Mouse (Mus musculus) lung, postnatal 10 days (tissue): ENCODE measurements around the gene Spata25.
A peak's percentile ranks its signal among the peaks of the same experiment; 100 is the strongest.
"Not testable (repeated sequence)": the region's sequence is repeated elsewhere in the genome, so short reads cannot be mapped to it uniquely, and the experiment has no call there.

Source experiments
- DNase-seq: peaks from one replicate; pipeline ENCODE4 v3.0.0; 2021

The Spata25 gene

DNA sequence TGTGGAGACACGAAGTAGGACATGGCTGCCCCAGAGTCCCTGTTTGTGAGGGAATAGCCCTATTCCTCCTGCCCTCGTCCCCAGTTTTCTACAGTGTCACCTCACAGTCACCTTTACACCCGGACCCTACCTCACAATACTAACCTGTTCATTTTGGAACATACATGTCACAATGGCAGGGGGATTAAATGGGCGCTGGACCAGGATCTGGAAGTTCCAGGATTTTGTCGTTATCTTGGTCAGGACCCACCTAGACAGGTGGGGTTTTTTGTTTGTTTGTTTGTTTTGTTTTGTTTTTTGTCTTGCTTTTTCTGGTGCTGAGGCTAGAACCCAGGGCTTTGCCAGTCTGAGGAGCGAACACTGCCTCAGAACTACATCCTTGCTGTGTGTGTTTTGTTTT lies at the start of gene Spata25:
TSS of gene Spata25 (minus strand) at position 101 of the 400 bp plus-strand sequence.
- no peak for DNase-seq

DNA sequence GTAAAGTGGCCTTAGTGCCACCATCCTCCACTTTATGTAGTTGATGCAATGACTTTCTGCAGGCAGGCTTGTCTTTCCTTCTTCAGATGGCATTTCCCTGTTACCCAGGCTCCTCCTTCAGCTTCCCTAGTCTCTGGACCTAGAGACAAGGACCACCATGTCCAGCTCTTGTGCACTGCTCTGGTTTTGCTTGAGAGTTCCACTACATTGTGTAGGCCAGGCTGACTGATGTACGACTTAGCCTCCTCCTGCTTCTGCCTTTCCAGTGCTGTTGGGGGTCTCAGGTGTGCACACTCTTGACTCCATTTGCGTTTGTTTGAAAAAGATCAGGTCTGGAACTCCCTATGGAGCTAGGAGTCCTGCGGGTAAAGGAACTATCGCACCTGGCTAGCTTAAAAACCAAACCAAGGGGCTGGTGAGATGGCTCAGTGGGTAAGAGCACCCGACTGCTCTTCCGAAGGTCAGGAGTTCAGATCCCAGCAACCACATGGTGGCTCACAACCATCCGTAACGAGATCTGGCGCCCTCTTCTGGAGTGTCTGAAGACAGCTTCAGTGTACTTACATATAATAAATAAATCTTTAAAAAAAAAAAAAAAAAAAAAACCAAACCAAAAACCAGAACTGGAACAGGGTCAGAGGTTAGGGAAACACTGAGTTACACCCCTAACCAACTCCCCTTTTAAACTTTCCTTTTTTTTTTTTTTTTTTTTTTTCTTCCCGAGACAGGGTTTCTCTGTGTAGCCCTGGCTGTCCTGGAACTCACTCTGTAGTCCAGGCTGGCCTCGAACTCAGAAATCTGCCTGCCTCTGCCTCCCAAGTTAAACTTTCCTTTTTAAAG lies 49.3 kb upstream of the Spata25 start:
- not testable (repeated sequence) for DNase-seq

DNA sequence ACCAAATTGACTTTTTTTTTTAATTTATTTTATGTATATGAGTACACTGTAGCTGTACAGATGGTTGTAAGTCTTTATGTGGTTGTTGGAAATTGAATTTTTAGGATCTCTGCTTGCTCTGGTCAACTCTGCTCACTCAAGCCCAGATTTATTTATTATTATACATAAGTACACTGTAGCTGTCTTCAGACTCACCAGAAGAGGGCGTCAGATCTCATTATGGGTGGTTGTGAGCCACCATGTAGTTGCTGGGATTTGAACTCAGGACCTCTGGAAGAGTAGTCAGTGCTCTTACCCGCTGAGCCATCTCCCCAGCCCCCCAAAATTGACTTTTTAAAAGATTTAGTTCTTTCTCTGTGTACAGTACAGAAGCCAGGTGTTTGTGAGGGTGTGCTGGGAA lies 47.3 kb upstream of the Spata25 start:
- DNase-seq, result not testable (repeated sequence)

DNA sequence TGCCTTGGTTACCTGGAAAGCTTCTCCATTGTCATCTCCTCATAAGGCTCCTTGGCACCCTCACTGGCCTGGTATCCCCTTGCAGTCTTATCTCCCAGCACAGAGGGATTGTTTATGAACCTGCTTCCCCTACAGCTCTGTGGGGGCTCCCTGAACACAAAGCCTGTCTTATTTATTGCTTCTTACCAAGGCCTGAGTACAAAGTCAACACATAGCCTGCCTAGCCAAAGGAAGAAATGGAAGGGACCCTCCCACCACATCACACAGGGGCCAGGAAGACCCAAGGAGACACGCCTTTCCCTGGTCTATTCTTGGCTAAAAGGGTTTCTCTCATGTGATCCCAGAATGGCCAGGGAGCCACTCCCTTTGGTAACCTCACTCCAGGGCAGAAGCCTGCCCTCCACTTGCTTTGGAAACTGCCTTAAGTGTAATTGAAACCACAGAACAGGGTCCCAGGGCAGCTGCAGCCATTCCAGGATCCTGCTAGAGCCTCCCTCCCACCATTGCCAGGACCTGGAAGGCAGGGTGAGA lies 46.0 kb upstream of the Spata25 start:
- peak; percentile 83 for DNase-seq

DNA sequence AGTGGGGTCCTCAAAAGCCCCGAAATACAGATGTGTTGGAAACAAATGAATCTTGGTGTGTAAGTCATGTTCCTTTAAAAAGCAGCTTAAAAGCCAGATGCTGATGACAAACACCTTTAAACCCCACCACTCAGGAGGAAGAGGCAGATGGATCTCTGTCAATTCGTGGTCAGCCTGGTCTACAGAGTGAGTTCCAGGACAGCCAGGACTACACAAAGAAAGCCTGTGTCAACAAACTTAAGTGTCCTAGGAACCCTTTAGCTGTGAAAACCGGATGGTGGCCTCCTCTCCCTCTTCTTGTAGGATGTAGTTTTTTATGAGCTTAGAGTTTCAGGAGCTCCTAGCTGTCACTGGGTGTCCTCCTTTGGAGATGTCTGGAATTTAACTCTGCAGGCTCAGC lies 45.3 kb upstream of the Spata25 start:
- peak; percentile 26 for DNase-seq

DNA sequence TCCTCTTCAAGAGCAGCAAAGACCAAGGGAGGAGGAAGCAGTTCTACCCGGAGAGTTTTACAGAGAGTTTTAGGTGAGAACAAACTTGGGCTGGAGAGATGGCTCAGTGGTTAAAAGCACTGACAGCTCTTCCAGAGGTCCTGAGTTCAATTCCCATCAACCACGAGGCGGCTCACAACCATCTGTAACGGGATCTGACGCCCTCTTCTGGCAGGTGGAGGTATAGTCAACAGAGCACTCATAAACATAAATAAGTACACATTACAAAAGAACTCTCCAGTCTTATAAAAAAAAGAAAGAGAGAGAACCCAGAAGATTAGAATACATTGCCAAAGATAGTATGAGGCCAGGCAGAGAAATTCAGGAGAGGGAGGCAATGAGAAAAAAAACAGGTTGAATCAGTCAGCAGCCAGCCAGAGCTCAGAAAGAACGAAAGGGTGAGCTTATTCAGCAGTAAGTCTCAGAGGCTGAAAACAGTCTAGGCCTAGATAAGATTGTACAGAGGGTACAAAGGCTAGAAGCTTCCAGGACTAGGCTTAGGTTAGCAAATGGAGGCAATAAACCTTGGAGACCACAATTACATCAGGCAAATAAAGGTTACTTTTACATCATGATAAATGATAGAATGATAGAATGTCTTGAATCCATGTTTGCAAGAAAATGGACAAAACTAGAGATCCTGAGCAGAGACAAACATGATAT lies 43.4 kb upstream of the Spata25 start:
- DNase-seq, result no peak

DNA sequence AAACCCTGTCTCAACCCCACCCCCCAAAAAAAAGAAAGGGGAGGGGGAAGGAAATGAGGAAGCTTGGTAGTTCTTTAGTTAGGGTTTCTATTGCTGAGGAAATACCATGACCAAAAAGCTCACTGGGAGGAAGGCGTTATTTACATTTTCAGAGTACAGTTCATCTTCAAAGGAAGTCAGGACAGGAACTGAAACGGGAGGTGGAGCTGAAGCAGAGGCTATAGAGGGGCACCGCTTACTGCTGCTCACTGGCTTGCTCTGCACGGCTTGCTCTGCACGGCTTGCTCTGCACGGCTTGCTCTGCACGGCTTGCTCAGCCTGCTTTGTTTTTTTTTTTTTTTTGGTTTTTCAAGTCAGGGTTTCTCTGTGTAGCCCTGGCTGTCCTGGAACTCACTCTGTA lies 40.2 kb upstream of the Spata25 start:
- peak; percentile 52 for DNase-seq

DNA sequence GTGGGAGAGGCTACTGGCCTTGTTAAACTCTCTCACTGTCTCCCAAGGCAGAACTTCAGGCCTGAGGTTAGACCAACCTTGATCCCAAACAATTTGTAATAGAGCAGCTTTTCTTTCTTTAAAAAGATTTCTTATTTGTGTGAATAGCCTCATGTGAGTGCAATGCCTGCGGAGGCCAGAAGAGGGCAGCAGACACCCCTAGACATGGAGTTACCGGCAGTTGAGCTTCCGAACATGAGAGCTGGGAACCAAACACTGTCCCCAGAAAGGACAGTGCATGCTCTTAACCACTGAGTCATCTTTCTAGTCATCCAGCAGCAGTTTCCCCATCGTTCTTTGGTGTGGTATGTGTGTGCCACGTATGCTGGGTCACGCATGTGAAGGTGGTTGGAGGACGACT lies 39.2 kb upstream of the Spata25 start:
- peak; percentile 60 for DNase-seq

DNA sequence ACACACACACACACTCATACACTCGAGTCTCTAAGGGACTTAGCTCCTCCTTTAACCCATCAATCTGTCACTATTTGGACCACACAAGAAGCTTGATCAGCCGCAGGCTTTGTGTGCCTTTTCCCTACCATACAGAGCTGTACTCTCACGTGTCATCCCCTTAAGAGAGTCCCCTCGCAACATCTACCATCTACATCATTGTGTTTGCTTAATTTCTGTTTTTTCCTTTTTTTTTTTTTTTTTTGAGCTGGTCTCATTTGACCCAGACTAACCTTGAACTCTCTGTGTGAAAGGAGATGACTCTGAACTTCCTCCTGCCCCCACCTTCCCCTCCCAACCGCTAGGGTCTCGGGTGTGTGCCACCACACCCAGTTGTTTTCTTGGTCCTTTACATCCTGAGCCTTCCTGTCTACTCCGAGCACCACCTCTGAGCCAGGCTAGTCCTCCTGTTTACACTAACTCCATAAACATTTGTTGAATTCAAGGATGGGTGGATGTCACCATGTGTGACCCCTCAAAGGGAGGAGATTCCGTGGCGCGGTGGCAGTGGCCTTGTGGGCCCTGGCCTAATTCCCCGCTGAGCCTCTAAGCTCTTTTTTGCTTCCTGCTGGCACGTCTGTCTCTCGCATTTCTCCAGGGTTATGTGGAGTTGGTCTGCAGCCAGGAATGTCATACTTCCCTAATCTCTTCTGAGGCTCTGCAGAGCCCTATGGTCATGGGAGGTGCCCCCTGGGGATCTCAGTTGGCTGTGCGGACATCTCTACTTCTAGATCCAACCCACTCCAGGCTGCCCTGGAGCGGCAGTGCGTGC lies 38.6 kb upstream of the Spata25 start:
- DNase-seq, result peak; percentile 92

DNA sequence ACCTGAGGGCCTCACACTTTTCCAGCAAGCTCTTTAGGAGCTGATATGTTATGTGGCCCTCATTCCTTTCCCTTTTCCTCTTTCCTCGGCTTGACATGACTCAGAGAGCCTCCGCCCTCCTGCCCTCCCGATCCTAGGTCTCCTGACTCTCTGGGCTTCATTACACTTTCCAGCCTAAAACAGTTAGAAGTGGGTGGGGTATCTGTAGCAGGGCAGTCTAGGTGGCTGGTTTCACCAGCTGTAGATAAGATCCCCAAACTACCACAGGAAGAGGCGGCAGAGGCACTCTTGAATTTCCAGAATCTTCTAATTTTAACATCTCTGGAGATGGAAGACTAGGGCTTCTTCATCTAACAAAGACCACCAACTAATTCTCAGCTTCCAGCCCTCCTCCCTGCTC lies 36.3 kb upstream of the Spata25 start:
- DNase-seq, result no peak

DNA sequence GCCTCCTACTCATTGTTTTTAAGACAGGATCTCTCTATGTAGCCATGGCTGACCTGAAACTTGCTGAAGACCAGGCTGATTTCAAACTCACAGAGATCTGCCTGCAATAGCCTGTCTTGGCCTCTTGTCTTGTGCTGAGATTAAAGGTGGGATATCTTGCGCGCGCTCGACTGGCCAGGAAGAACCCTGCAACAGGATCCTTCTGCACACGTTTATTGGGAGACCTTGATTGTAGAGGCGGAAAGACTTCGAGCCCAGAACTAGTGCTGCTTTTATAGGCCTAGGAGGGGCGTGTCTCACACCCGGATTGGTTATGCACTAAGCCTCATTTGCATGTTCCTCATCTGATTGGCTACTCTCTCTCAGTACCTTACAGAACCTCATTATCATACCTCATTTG lies 35.1 kb upstream of the Spata25 start:
- DNase-seq, result not testable (repeated sequence)

DNA sequence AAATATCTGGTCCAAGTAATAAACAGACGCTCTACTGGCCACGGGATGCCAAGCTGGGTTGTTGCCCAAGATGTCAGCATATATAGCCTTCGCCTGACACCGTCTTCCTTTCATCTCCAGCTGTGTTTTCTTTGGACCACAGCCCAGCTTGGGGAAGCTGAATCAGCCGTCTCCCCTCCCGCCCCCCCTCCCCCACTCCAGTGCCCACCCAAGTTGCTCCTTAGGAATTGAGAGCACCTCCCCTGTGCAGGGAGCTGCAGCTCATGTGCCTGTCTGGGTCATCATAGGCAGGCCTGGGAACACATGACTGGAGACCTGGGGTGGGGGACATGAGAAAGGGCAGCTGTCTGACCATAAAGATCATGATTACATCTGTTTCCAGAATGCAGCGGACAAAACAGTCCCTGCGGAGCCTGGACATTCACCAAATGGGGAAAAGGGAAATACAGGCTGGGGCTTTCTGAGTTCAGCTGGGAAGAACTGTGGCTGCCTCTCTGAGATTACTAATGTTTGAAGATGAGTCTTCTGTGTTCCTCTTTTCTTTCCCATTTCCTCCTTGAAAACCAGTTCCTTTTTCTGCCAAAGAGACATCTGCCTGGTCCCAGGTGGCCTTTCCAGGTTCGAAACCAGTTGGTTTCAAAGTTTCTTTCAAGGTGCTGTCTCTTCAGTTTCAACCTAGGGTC lies 34.0 kb upstream of the Spata25 start:
- peak; percentile 96 for DNase-seq

DNA sequence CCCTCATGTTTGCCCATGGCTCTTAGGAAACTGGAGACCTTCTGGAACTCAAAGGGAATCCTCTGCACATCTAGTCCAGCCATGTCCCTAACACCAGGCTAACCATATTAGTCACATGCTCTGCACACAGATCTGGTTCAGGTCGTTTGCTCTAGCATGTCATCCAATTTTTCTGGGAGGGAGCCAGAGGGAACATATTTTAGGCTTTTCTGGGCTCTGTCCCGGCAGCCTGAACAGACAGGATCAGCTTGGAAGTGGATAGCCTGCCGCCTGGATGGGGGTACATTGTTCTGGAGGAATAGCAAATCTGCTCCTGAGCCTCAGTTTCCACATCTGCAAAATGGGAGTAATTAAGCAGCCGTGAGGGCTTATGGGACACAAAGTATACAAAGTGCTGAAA lies 32.8 kb upstream of the Spata25 start:
- peak; percentile 59 for DNase-seq

DNA sequence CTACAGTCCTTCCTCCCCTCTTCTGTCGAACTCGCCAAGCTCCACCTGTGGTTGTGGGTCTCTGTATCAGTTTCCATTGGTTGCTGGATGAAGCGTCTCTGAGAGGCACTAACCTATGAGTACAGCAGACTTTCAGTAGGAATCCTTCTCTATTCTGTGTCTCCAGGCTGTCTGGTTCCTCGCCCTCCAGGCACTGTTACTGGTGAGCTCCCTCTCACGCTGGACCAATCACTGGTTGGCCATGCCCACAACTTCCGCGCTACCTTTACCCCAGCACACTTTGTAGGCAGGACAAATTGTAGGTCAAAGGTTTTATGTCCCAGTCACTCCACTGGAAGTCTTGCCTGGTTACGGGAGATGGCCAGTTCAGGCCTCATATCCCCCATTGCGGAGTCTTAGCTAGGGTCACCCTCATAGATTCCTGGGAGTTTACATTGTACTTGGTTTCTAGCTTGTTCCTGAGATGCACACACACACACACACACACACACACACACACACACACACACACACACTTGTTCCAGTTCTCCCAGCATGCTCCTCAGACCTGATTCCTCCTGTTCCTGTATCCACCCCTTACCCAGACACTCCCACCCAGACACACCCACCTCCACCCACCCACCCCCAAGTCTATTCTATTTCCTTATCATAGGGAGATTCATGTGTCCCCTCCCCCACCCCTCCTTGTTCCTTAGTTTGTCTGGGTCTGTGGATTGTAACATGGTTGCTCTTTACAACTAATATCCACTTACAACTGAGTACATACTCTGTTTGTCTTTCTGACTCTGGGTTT lies 31.5 kb upstream of the Spata25 start:
- DNase-seq, result no peak

DNA sequence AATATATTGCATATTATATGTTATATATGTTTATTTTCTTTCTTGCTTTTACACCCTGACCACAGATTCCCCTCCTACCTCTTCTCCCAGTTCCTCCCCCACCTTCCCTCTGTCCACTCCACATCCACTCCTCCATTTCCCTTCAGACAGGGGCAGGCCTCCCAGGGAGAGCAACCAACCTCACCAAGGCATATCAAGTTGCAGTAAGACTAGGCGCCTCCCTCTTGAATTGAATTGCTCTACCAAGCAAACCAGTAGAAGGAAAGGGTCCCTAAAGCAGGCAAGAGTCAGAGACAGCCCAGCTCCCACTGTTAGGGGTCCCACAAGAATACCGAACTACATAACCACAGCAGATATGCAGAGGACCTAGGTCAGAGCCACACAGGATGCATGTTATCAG lies 30.8 kb upstream of the Spata25 start:
- no peak for DNase-seq

DNA sequence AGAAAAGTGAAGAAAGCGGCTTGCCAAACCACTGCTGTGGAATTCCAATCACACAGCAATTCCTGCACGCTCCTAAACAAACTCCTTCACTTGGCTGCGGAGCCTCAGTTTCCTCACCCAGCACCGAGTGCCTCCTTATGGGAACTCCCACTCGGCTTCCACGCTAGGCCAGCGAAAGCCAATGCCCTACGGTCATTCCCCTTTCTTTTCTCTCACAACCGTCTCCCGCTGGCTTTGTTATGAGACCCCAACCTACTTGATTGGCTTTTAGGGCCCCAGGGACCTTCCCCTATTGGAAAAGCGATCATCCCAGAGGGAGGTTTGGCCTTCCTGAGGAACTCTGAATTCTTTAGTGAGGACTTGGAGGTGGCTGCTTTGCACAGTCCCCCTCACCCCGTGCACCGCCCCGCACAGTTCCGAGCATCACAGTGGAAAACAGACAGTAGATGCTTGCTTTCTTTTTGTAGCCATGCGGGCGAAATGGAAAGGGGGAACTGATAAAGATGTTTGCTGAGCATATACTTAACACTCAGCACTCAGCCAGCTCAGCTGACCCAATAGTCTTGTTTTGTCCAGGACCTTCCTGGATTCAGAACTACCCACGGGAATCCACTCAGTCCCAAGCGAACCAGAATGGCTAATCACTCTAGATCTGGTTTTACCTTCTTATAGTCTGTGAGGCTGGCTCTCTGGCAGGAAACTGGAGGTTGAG lies 29.7 kb upstream of the Spata25 start:
- DNase-seq, result no peak

DNA sequence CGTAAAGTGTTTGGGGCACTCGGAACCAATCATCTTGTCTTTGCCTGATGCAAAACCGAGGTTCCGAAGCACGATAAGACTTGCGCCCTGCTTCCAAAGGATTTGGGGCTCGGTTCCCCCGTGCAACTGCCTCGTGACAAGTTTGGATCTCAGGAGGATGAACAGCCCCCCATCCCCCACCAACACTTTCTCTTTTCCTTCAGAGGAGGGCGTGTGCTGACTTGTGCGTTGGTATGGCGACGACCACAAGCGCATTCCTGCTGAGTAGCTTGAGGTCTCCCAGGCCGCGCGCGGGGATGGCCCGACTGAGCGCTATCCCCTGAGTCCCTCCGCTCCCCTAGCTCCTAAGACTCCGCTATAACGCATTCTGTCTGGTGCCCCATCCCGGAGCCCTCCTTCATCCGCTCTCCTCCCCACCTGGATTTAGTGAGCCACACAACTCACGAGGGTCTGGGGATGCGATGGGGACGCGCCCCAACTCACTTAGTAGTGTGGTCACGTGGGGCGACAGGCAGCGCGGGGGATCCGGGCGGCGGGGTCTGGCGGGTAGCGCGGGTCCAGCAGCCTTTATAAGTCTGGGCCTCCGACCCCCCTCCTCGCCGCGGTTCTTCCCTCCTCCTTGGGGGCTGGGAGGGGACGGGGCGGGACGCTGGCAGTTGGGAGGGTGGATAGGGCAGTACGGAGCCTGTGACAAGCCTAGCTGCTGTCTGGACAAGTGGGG lies 28.9 kb upstream of the Spata25 start, which contains the start of gene Pltp:
TSS of gene Pltp (minus strand) at position 611 of the 721 bp plus-strand sequence.
- peak; percentile 88 for DNase-seq

DNA sequence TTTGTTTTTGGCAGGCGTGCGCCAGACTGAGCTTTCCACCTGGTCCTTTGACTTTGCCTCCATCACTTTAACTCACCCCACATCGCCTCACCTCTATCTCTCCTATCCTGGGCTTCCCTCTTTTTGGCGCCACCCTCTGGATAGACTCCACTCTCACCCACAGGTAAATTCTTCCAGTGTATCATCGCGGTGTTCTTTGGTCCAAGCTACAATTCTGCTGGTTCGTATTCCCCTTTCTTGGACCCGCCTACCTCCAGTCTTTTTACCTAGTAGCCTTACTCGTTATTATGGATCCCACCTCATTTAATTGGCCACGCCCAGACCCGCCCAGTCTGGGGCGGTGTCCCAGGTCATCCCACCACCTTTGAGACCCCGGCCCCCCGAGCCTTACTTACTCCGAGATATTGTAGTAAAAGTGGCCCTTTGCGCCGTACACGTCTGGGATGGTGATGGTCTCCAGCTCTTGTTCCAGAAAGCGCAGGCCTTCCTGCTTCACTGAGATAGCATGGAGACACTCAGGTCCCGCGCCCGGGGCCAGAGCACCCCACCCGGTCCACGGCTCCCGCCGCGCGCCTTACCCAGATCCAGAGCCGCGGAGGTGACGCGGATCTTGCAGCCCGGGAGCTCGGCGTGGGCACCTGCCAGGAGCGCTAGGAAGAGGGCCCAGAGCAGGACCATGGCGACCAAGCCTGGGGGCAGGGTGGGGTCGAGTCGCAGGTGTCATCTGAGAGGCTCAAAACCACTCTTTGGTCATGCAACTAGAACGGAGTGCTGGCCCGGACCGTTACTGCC lies 28.2 kb upstream of the Spata25 start:
- DNase-seq, result peak; percentile 40

DNA sequence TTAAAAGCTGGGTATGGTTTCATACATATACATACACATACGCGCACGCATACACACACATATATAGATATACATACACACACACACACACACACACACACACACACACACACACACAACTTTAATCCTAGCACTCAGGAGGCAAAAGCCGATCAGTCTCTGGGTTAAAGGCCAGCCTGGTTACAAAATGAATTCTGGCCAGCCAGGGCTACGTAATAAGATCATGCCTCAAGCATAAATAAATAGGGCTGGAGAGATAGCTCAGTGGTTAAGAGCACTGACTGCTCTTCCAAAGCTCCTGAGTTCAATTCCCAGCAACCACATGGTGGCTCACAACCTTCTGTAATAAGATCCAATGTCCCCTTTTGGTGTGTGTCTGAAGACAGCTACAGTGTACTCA lies 27.2 kb upstream of the Spata25 start:
- not testable (repeated sequence) for DNase-seq
